Mouse (Mus musculus): ENCODE data around the gene Chrm2. TPM values are rescaled to one million over a fixed set of nuclear protein-coding genes. Genes with fewer than 3 reads are reported as not detected.

Gene Chrm2
- total RNA-seq (2021), result under 1 TPM; 0.18 to 0.22 TPM
- long read RNA-seq, experiment 1, result 0 reads
- long read RNA-seq, experiment 2, result 0 reads

GRCm38 (mm10) chr6:36387612-36388400 lies at the start of gene Chrm2:
Gene Chrm2, plus strand, starts transcription at chr6:36388084.
- intact Hi-C loops (cut with DNase I; ENCODE audit: low total_unique reads), result no loop called here
- no peak for DNase-seq

GRCm38 (mm10) chr6:36373983-36374382 lies 13.9 kb upstream of the Chrm2 start:
- DNase-seq, result no peak
- intact Hi-C loops (cut with DNase I; ENCODE audit: low total_unique reads), result no loop called here

- intact Hi-C loops (cut with DNase I; ENCODE audit: low total_unique reads), result no loop called here
- DNase-seq, result no peak
Observed at GRCm38 (mm10) chr6:36377936-36378335, 9.9 kb upstream of the Chrm2 start.

GRCm38 (mm10) chr6:36384102-36384501 lies 3.8 kb upstream of the Chrm2 start:
- intact Hi-C loops (cut with DNase I; ENCODE audit: low total_unique reads), result no loop called here
- no peak for DNase-seq

GRCm38 (mm10) chr6:36388401-36389259 lies 746 bp downstream of the Chrm2 start:
- intact Hi-C loops (cut with DNase I; ENCODE audit: low total_unique reads), result no loop called here
- DNase-seq, result no peak

- intact Hi-C loops (cut with DNase I; ENCODE audit: low total_unique reads), result no loop called here
- no peak for DNase-seq
Observed at GRCm38 (mm10) chr6:36389260-36389965, 1.5 kb downstream of the Chrm2 start.

GRCm38 (mm10) chr6:36393705-36394104 lies 5.8 kb downstream of the Chrm2 start:
- intact Hi-C loops (cut with DNase I; ENCODE audit: low total_unique reads), result no loop called here
- no peak for DNase-seq

GRCm38 (mm10) chr6:36405139-36405538 lies 17.3 kb downstream of the Chrm2 start:
- DNase-seq, result no peak
- intact Hi-C loops (cut with DNase I; ENCODE audit: low total_unique reads), result no loop called here

GRCm38 (mm10) chr6:36409016-36409415 lies 21.1 kb downstream of the Chrm2 start:
- intact Hi-C loops (cut with DNase I; ENCODE audit: low total_unique reads), result no loop called here
- DNase-seq, result no peak

GRCm38 (mm10) chr6:36410057-36410456 lies 22.2 kb downstream of the Chrm2 start:
- intact Hi-C loops (cut with DNase I; ENCODE audit: low total_unique reads), result no loop called here
- no peak for DNase-seq

- intact Hi-C loops (cut with DNase I; ENCODE audit: low total_unique reads), result no loop called here
- no peak for DNase-seq
Observed at GRCm38 (mm10) chr6:36419716-36420115, 31.8 kb downstream of the Chrm2 start.

- intact Hi-C loops (cut with DNase I; ENCODE audit: low total_unique reads), result no loop called here
- DNase-seq, result no peak
Observed at GRCm38 (mm10) chr6:36437964-36438363, 50.1 kb downstream of the Chrm2 start.

- intact Hi-C loops (cut with DNase I; ENCODE audit: low total_unique reads), result no loop called here
- no peak for DNase-seq
Observed at GRCm38 (mm10) chr6:36439218-36439617, 51.3 kb downstream of the Chrm2 start.

GRCm38 (mm10) chr6:36451480-36451879 lies 63.6 kb downstream of the Chrm2 start:
- DNase-seq, result no peak
- intact Hi-C loops (cut with DNase I; ENCODE audit: low total_unique reads), result no loop called here

- DNase-seq, result no peak
- intact Hi-C loops (cut with DNase I; ENCODE audit: low total_unique reads), result no loop called here
Observed at GRCm38 (mm10) chr6:36455071-36455470, 67.2 kb downstream of the Chrm2 start.

GRCm38 (mm10) chr6:36457015-36457414 lies 69.1 kb downstream of the Chrm2 start:
- no peak for DNase-seq
- intact Hi-C loops (cut with DNase I; ENCODE audit: low total_unique reads), result no loop called here

GRCm38 (mm10) chr6:36464008-36464407 lies 76.1 kb downstream of the Chrm2 start:
- no peak for DNase-seq
- intact Hi-C loops (cut with DNase I; ENCODE audit: low total_unique reads), result no loop called here

- intact Hi-C loops (cut with DNase I; ENCODE audit: low total_unique reads), result no loop called here
- no peak for DNase-seq
Observed at GRCm38 (mm10) chr6:36484132-36484665, 96.3 kb downstream of the Chrm2 start.

GRCm38 (mm10) chr6:36507008-36507663 lies 119.3 kb downstream of the Chrm2 start:
- intact Hi-C loops (cut with DNase I; ENCODE audit: low total_unique reads), result no loop called here
- no peak for DNase-seq

Data from gastrocnemius, postnatal 14 days (tissue).